Mouse (Mus musculus) CH12.LX (cell line): Measurements from ENCODE around the gene Cpt1a. TPM values are rescaled to one million over a fixed set of nuclear protein-coding genes. Genes with fewer than 3 reads are reported as not detected.

Experiments
- DNase-seq: peaks from one replicate; pipeline ENCODE4 v3.0.0-alpha.2; 2013; ENCODE audit errors: extremely low read depth
- H3K27ac ChIP-seq: 2 replicates; pipeline ENCODE4 v1.5.1; 2012; ENCODE audit warnings: low read depth, mild to moderate bottlenecking, control low read depth, moderate library complexity; ENCODE audit not compliant: insufficient read depth
- H3K27me3 ChIP-seq: replicated peaks from 2 replicates; pipeline ENCODE3; 2012; ENCODE audit warnings: inconsistent platforms
- H3K36me3 ChIP-seq, 2 experiments: replicated peaks in 1 of 2; 2 replicates each; pipeline versions ENCODE3 to v1.6.1; 2012; ENCODE audit warnings: inconsistent platforms in 1 of 2, low read length in 1 of 2, mild to moderate bottlenecking in 1 of 2, mixed read lengths in 1 of 2, moderate library complexity in 1 of 2; ENCODE audit not compliant: control insufficient read depth in 1 of 2, insufficient read depth in 1 of 2
- H3K4me1 ChIP-seq, 2 experiments: 2 replicates each; pipeline ENCODE4 v1.6.1; 2012; ENCODE audit warnings: inconsistent platforms in 1 of 2, moderate library complexity in 1 of 2; ENCODE audit not compliant: insufficient read depth in 2 of 2, control insufficient read depth in 1 of 2
- H3K4me2 ChIP-seq: 2 replicates; pipeline ENCODE4 v1.6.1; 2012; ENCODE audit warnings: low read depth, mild to moderate bottlenecking, control low read depth; ENCODE audit not compliant: poor library complexity, insufficient read depth, severe bottlenecking
- H3K4me3 ChIP-seq, 3 experiments: fragments of 150-350 bp in 1 of 3; sonication (generic) in 1 of 3; replicated peaks in 1 of 3; 2 replicates each; pipeline versions ENCODE3 to v1.5.1; 2011 to 2012; ENCODE audit warnings: low read depth in 2 of 3, low read length in 2 of 3, mild to moderate bottlenecking in 2 of 3, moderate library complexity in 2 of 3, control low read depth in 1 of 3, improper control_type of control experiment in 1 of 3, inconsistent platforms in 1 of 3, mixed read lengths in 1 of 3; ENCODE audit not compliant: poor library complexity in 1 of 3
- H3K79me2 ChIP-seq: replicated peaks from 2 replicates; pipeline ENCODE4 v1.6.1; 2012; ENCODE audit warnings: mild to moderate bottlenecking, moderate library complexity; ENCODE audit not compliant: control insufficient read depth, poor library complexity, insufficient read depth, severe bottlenecking; ENCODE audit errors: extremely low read depth
- H3K9ac ChIP-seq: 2 replicates; pipeline ENCODE4 v1.6.1; 2012; ENCODE audit warnings: low read depth, mild to moderate bottlenecking, control low read depth, moderate library complexity; ENCODE audit not compliant: insufficient read depth
- H3K9me3 ChIP-seq: replicated peaks from 2 replicates; pipeline ENCODE3; 2012; ENCODE audit warnings: low read length, inconsistent platforms, mixed read lengths
- CHD2 ChIP-seq: IDR thresholded peaks from 2 replicates; pipeline ENCODE4 v1.6.1; 2011; ENCODE audit warnings: low read length, improper control_type of control experiment
- E2F4 ChIP-seq: IDR thresholded peaks from 2 replicates; pipeline ENCODE4 v1.6.1; 2011; ENCODE audit warnings: low read depth, low read length, improper control_type of control experiment; ENCODE audit not compliant: insufficient replicate concordance
- IRF4 ChIP-seq: IDR thresholded peaks from 2 replicates; pipeline ENCODE4 v1.6.1; 2014; ENCODE audit warnings: low read depth, mild to moderate bottlenecking, inconsistent platforms, low read length, improper control_type of control experiment
- MAX ChIP-seq: IDR thresholded peaks from 2 replicates; pipeline ENCODE4 v1.6.1; 2011; ENCODE audit warnings: low read length, improper control_type of control experiment
- MEF2A ChIP-seq: IDR thresholded peaks from 2 replicates; pipeline ENCODE4 v1.6.1; 2014; ENCODE audit warnings: low read depth, mild to moderate bottlenecking, inconsistent platforms, low read length, improper control_type of control experiment, borderline replicate concordance
- MYC ChIP-seq: IDR thresholded peaks from 2 replicates; pipeline ENCODE4 v1.6.1; 2011; ENCODE audit warnings: low read depth, mild to moderate bottlenecking, improper control_type of control experiment, low read length
- PAX5 ChIP-seq: IDR thresholded peaks from 2 replicates; pipeline ENCODE4 v1.6.1; 2012; ENCODE audit warnings: low read length, inconsistent platforms, mixed read lengths
- POLR2A ChIP-seq: IDR thresholded peaks from 2 replicates; pipeline ENCODE4 v1.6.1; 2011; ENCODE audit warnings: low read depth, mild to moderate bottlenecking, improper control_type of control experiment, low read length
- POLR2AphosphoS2 ChIP-seq: IDR thresholded peaks from 2 replicates; pipeline ENCODE4 v1.6.1; 2011; ENCODE audit warnings: low read depth, low read length, improper control_type of control experiment
- RAD21 ChIP-seq: IDR thresholded peaks from 2 replicates; pipeline ENCODE4 v1.6.1; 2011; ENCODE audit warnings: low read depth, mild to moderate bottlenecking, low read length, improper control_type of control experiment, moderate library complexity
- SIN3A ChIP-seq: IDR thresholded peaks from 2 replicates; pipeline ENCODE4 v1.6.1; 2012; ENCODE audit warnings: low read length, improper control_type of control experiment, inconsistent platforms
- SMC3 ChIP-seq: IDR thresholded peaks from 2 replicates; pipeline ENCODE4 v1.6.1; 2011; ENCODE audit warnings: low read depth, low read length, improper control_type of control experiment
- TBP ChIP-seq: conservative IDR thresholded peaks from 2 replicates; pipeline ENCODE4 v1.6.1; 2011; ENCODE audit warnings: low read depth, low read length, improper control_type of control experiment
- TCF12 ChIP-seq: IDR thresholded peaks from 2 replicates; pipeline ENCODE4 v1.6.1; 2014; ENCODE audit warnings: low read depth, mild to moderate bottlenecking, inconsistent platforms, low read length, improper control_type of control experiment
- USF2 ChIP-seq: conservative IDR thresholded peaks from 2 replicates; pipeline ENCODE4 v1.6.1; 2011; ENCODE audit warnings: low read depth, low read length, improper control_type of control experiment
- ZC3H11A ChIP-seq: IDR thresholded peaks from 2 replicates; pipeline ENCODE4 v1.6.1; 2012; ENCODE audit warnings: low read depth, mild to moderate bottlenecking, inconsistent platforms, low read length, improper control_type of control experiment
- ZKSCAN1 ChIP-seq: IDR thresholded peaks from 2 replicates; pipeline ENCODE4 v1.6.1; 2012; ENCODE audit warnings: low read depth, inconsistent platforms, low read length, improper control_type of control experiment, borderline replicate concordance
- dilution Hi-C: fragments of 300-500 bp; cut with MboI; formaldehyde crosslinking; loops from 2 replicates; pipeline ENCODE4 v1.14.3; 2020; ENCODE audit warnings: low sequenced_read_pairs; ENCODE audit not compliant: extremely low pct_unique_long_range_greater_than_20kb, extremely low pct_ligation_motif_present
- in situ Hi-C: fragments of 300-500 bp; cut with MboI; formaldehyde crosslinking; loops from 3 replicates; pipeline ENCODE4 v1.14.3; 2019; ENCODE audit warnings: low sequenced_read_pairs, low pct_ligation_motif_present, low pct_unique_long_range_greater_than_20kb, mixed read lengths
- polyA plus RNA-seq: library from polyadenylated mRNA; unstranded; fragments of >175 nt; gene quantifications from 2 replicates; pipeline ENCODE4 v1.2.1, GENCODE M21; 2012; ENCODE audit warnings: low read depth; ENCODE audit not compliant: insufficient read length
- total RNA-seq, 2 experiments: library from RNA; depleted of rRNA; stranded (reverse); fragments of 300-350 nt in 1 of 2; fragments of >200 nt in 1 of 2; gene quantifications; 2 replicates each; pipeline ENCODE4 v1.2.3; 2012 to 2014

Cpt1a gene
- total and polyA plus RNA-seq, 3 experiments = 0.81 to 4.5 (median 2.6) TPM

DNA sequence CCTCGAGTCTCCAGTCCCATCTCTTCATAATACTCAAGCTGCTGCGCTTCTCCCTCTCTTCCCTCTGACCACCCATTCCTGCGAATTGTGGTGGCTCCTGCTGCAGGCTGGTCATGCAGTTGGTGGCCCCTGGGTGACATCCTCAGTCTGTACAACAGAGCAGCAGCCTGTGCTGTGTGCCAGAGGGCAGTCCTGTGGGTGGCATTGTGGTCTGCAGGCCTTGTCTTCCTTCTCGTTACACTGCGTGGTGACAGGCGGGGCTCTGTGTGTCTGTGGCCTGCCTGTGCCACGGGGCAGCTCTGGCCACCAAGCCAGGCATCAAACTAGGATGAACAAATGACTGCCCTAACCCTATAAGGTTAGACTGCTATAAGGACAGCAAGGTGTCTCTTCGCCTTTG, 17.1 kb downstream of the Cpt1a start:
- H3K4me3 ChIP-seq = no peak overlapping the region
- H3K79me2 ChIP-seq = no peaks in the 10 kb centered on the region
- no peak for TF ChIP-seq USF2
- TF ChIP-seq TBP = no peak
- no peak for TF ChIP-seq RAD21
- no peak for TF ChIP-seq TCF12
- no peak for TF ChIP-seq MAX
- TF ChIP-seq PAX5 = no peak
- no peak for TF ChIP-seq MYC
- no peak for TF ChIP-seq CHD2
- TF ChIP-seq POLR2AphosphoS2 = no peak
- H3K27ac ChIP-seq = no peak overlapping the region
- no peaks in the 10 kb centered on the region for H3K27me3 ChIP-seq
- H3K4me2 ChIP-seq = no peak overlapping the region
- DNase-seq = no peak
- in situ Hi-C loops (no loop called here), dilution Hi-C loops (no loop called here)
- peaks cover 6 to 7% of the 10 kb centered on the region in 2 experiments for H3K4me1 ChIP-seq
- no peaks in the 10 kb centered on the region for H3K9me3 ChIP-seq
- H3K36me3 ChIP-seq = no peaks in the 10 kb centered on the region
- H3K9ac ChIP-seq = no peak overlapping the region

DNA sequence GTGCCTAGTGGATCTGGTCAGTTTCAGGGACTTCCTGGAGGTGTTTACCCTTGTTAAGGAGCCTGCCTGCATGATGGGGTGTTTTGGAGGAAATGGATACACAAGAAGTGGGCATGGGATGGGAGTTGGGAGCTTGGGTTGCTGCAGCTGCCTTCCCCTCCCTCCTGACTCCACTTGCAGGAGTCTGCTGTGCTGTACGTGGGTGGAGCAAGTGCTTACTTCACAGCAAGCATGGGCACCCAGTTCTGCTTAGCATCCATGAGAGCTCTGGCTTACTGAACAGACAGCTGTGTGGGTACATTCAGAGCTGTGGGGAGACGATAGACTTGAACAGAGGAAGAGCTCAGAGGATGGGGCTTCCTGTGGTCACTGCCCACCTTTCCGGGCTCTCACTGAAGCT, 18.9 kb downstream of the Cpt1a start:
- H3K9me3 ChIP-seq = no peaks in the 10 kb centered on the region
- H3K79me2 ChIP-seq = no peaks in the 10 kb centered on the region
- no peak overlapping the region for H3K4me2 ChIP-seq
- peaks cover 2 to 5% of the 10 kb centered on the region in 2 experiments for H3K4me1 ChIP-seq
- no peaks in the 10 kb centered on the region for H3K36me3 ChIP-seq
- dilution Hi-C loops (no loop called here), in situ Hi-C loops (no loop called here)
- no peak for DNase-seq
- H3K27me3 ChIP-seq = no peaks in the 10 kb centered on the region
- H3K27ac ChIP-seq = no peak overlapping the region
- H3K4me3 ChIP-seq = no peak overlapping the region
- TF ChIP-seq POLR2AphosphoS2 (no peak), PAX5 (no peak), ZKSCAN1 (no peak), IRF4 (no peak), SMC3 (no peak), MAX (no peak), POLR2A (no peak), E2F4 (no peak), SIN3A (no peak), USF2 (no peak), MEF2A (no peak), ZC3H11A (no peak)
- no peak overlapping the region for H3K9ac ChIP-seq
